Mouse (Mus musculus) fat pad, adult 2 months (tissue): ENCODE results near the gene Cited4.

Experiments
- DNase-seq: peaks from one replicate; pipeline ENCODE4 v3.0.0-alpha.2; 2011; ENCODE audit warnings: low read depth, low spot score; ENCODE audit errors: extremely low read depth

Cited4 gene

GRCm38 (mm10) chr4:120666358-120667024 is at the start of gene Cited4:
TSS of gene Cited4 (plus strand) at chr4:120666572.
- peak; percentile 61 for DNase-seq

- DNase-seq: no peak
Measured at GRCm38 (mm10) chr4:120627728-120628127, 38.6 kb upstream of the Cited4 start.

GRCm38 (mm10) chr4:120630218-120630931 is 36.0 kb upstream of the Cited4 start:
- DNase-seq: no peak

- DNase-seq: no peak
Measured at GRCm38 (mm10) chr4:120631828-120632227, 34.5 kb upstream of the Cited4 start.

GRCm38 (mm10) chr4:120635351-120635750 is 31.0 kb upstream of the Cited4 start:
- peak; percentile 42 for DNase-seq

- DNase-seq: no peak
Measured at GRCm38 (mm10) chr4:120641946-120642345, 24.4 kb upstream of the Cited4 start.

- no peak for DNase-seq
Measured at GRCm38 (mm10) chr4:120643899-120644298, 22.5 kb upstream of the Cited4 start.

GRCm38 (mm10) chr4:120649369-120650207 is 16.8 kb upstream of the Cited4 start:
- DNase-seq: no peak

GRCm38 (mm10) chr4:120650208-120650592 is 16.2 kb upstream of the Cited4 start:
- no peak for DNase-seq

- no peak for DNase-seq
Measured at GRCm38 (mm10) chr4:120655898-120656297, 10.5 kb upstream of the Cited4 start.

- no peak for DNase-seq
Measured at GRCm38 (mm10) chr4:120660485-120660884, 5.9 kb upstream of the Cited4 start.

GRCm38 (mm10) chr4:120664601-120665000 is 1.8 kb upstream of the Cited4 start:
- DNase-seq: no peak

- DNase-seq: no peak
Measured at GRCm38 (mm10) chr4:120665144-120665700, 1.1 kb upstream of the Cited4 start.

GRCm38 (mm10) chr4:120665782-120666181 is 590 bp upstream of the Cited4 start:
- no peak for DNase-seq

GRCm38 (mm10) chr4:120667045-120667501 is 701 bp downstream of the Cited4 start:
- no peak for DNase-seq

GRCm38 (mm10) chr4:120667555-120667954 is 1.2 kb downstream of the Cited4 start:
- DNase-seq: no peak

- no peak for DNase-seq
Measured at GRCm38 (mm10) chr4:120668551-120668950, 2.2 kb downstream of the Cited4 start.

- DNase-seq: no peak
Measured at GRCm38 (mm10) chr4:120669585-120669984, 3.2 kb downstream of the Cited4 start.

- DNase-seq: no peak
Measured at GRCm38 (mm10) chr4:120671046-120671445, 4.7 kb downstream of the Cited4 start.

GRCm38 (mm10) chr4:120673606-120674005 is 7.2 kb downstream of the Cited4 start:
- no peak for DNase-seq

GRCm38 (mm10) chr4:120674775-120675451 is 8.5 kb downstream of the Cited4 start:
- DNase-seq: no peak
